Mouse (Mus musculus) frontal cortex, postnatal 25 days (tissue): ENCODE measurements around the gene Nme1.
"Not testable (repeated sequence)": the region's sequence is repeated elsewhere in the genome, so short reads cannot be mapped to it uniquely, and the experiment has no call there.

Source experiments
- DNase-seq, 2 experiments: peaks; one replicate each; pipeline ENCODE4 v3.0.0; 2022; ENCODE audit warnings: low spot score in 2 of 2

The Nme1 gene

DNA sequence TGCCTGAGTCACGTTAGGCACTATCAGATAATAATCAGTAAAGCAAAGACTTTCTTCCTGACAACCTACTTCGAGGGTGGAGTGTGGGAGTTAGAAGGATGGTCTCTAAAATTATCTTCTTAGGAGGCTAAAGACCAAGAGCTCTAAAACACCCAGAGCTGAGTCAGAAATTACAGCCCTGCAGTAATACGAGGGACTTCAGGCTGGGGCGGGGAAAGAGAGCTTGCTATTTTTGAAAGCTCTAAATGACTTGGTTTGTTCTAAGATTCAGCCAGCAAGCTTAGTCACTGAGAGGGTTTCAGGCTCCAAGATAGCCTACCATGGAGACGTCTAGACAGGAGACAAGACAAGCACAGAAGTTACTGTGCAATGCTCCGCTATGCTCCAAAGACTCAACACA lies 2.9 kb downstream of the Nme1 start:
- no peak for DNase-seq

DNA sequence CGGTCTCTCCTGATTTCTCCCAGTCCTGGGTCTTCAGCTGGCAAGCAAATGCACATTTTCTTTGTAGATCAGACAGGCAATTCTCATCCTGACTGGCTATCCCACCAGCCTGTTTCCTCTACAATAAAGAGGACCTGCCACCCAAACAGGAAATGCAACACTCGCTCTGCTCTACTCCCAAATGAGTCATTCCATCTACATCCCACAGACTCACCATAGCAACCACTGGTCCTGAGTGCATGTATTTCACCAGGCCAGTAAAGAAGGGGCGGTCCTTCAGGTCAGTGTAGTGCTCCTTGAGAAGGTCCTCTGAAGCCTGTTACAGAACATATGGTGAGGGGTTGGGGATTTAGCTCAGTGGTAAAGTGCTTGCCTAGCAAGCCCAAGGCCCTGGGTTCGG lies 5.3 kb downstream of the Nme1 start:
- DNase-seq = no peak

GRCm38 (mm10) chr11:93961482-93961881 lies 6.8 kb downstream of the Nme1 start:
- no peak for DNase-seq

DNA sequence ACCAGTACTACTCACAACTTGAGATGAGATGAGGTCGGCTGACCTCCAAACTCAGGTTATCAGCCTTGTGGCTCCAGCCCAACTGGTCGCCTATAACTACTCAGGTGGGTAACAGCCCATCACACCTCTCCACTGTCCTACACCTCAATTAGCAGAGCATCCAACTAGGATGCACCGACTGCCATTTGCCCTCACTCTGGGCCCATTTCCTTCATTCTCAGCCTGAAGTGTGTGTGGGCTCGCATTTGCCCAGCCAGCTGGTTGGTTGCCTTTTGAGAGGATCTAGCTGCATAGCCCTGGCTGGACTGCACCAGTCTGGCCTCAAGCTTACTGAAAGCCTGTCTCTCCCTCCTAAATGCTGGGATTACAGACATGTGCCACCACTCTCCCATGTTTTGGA lies 10.6 kb downstream of the Nme1 start:
- DNase-seq = no peak

GRCm38 (mm10) chr11:93957031-93957555 lies 11.2 kb downstream of the Nme1 start:
- no peak for DNase-seq

DNA sequence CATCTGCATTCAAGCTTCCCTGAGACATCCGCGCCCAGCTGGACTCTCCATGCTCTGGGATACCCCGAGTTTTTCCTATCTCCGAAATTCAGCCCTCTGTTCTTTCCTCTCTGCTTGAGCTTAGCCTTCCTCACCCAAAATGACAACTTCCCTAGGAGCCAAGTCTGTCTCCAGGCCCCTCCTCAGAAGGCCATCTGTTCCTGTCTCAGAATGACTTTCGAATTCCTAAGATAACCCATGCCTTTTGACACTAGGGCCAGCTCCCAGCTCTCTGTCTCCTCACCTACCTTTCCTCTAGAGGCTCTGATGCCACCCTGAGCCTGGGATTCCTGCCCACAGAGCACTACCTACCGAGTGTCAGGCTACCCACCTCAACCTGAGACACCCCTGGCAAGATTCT lies 12.2 kb downstream of the Nme1 start, which contains the start of gene Nme2:
Nme2 (minus strand) TSS at position 101 of the 400 bp plus-strand sequence.
- DNase-seq = no peak

GRCm38 (mm10) chr11:93955256-93956150 lies 12.8 kb downstream of the Nme1 start:
- DNase-seq = peak; percentile 71

DNA sequence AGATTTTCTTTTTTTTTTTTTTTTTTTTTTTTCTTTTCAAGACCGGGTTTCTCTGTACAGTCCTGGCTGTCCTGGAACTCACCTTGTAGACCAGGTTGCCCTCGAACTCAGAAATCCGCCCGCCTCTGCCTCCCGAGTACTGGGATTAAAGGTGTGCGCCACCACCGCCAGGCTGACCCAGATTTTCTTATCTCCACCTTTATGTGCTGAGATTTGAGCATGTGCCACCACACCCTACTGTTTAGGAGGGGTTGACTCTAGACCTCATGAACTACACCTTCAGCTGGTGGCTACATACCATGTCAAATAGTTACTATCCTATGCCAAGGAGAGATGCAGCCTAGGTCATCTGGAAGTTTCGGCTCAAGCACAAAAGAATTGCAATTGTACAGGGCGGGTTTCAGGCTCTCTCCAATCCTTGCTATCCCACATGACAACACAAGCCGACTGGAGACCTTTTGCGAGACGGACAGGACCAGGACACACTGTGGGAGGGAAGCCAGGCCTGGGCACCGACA lies 13.5 kb downstream of the Nme1 start:
- DNase-seq = no peak

DNA sequence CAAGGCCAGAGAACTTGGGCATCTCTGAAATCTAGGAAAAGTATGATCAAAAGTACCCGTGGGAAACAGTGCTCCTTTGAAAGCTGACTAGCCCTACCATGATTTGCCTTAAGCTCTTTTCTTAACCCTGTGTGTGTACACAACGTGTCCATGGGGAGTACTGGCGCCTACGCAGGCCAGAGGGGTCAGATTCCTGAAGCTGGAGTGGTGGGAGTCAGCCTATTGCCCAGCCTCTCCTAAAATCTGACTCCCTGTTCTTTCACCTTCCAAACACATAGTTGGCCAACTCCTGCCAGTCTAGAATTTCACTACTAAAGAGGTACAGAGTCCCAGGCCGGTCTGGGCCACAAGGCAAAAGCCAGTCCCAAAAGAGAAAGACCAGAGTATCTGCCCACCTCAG lies 15.9 kb downstream of the Nme1 start:
- no peak for DNase-seq

DNA sequence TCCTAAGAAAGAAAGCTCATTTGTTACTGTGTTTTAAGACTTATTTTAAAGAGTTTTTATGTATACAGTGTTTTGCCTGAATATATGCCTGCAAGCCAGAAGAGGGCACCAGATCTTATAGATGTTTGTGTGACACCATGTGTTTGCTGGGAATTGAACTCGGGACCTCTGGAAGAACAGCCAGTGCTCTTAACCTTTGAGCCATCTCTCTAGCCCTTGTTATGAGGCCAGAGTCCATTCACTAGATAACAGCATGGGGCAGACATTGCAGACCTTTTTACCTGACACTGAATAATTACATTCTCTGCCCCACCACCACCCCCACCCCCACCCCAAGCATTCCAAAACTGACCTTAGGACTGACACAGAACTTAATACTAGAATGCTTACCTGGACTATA lies 18.3 kb downstream of the Nme1 start:
- DNase-seq = no peak

DNA sequence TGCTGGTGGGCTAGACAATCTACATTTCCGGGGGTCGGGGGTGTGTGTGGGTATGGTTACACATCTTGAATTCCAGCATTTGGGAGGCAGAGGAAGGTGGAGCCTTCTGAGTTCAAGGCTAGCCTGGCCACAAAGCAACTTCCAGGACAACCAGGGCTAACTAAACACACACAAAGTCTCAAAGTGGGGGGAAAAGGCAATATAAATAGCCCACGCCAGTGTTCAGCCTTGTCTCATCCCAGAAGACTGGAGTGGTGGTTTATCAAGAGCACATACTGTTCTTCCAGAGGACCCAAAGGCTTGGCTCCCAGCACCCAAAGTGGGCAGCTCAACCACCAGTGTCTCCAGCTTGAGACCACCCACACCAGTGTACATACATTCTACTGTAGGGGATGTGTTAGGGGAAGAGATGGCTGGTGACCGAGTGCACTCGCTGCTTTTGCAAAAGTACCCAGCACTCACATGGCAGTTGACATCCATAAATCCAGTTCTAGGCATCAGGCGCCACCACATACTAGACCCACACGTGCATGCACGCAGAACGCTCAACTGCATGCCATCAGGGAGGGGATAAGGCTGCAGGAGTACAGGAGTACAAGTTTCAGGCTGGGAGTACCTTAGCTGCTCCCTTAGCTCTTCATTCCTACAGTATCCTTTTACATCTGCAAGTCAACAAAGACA lies 19.3 kb downstream of the Nme1 start:
- DNase-seq = no peak

DNA sequence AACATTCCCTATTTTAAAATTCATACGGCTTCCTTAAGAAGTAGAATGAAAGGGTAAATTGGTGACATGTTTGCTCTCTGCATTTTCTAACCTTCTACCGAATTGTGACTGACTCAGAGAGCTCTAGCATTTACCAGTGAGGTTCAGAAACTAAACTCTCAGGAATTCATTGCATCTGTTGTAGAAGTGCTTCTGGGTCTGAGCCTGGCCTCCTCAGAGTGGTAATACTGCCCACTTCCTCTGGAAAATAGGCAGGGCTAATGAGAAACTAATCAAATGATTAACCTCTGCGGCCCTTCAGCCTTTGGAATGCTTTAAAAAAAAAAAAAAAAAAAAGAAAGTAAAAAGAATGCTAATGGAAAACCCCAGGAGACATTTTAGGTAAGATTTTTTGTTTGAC lies 23.3 kb downstream of the Nme1 start:
- no peak for DNase-seq

GRCm38 (mm10) chr11:93940906-93941305 lies 27.4 kb downstream of the Nme1 start:
- no peak for DNase-seq

- no peak for DNase-seq
These were observed 39.2 kb downstream of the Nme1 start for GRCm38 (mm10) chr11:93929106-93929505.

DNA sequence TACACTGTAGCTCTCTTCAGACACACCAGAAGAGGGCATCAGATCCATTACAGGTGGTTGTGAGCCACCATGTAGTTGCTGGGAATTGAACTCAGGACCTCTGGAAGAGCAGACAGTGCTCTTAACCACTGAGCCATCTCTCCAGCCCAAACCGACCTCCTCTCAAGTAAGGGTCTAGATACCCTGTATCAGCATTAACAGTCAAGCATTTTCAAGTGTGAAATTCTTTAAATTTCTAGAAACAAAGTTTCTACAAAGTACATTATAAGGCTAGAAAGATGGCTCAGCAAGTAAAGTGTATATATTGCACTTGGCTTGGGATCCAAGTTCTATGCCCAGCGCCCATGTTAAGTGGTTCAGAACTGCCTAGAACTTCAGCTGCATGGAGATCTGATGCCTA lies 53.3 kb downstream of the Nme1 start:
- not testable (repeated sequence) for DNase-seq

- DNase-seq = no peak
These were observed 56.7 kb downstream of the Nme1 start for GRCm38 (mm10) chr11:93911603-93912002.

DNA sequence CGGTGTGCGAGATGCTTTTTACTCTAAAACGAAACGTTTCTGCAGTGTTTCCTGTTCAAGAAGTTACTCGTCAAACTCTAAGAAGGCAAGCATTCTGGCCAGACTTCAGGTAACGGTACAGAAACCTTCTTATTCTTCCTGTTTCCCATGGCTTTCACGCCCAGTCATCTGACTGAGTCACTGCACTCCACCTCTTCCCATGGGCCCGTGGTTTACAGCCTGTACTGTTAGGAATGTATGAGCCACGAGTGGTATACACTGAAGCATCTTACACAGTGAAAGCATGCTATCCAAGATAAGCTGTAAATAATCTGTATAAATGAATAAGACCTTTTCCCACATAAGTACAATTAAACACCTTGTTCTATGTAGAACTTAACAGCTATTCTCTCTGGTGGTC lies 59.5 kb downstream of the Nme1 start:
- no peak for DNase-seq

DNA sequence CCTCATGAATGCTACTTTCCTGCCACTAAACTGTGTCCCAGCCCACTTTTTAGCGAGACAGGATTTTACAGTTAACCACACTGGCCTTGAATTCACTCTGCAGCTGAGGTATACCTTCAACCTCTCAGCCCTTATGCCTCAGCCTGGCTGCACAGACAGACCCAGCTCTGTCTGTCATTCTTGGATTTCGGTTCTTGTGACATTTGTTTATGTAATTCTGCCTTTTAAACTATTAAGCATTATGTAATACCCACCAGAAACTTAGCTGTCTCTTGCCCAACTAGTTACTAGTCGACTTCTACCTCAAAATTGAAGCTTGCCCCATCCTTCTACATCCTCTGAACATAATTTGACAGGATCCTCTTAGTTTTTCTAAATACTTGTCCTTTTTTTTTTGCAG lies 60.5 kb downstream of the Nme1 start:
- no peak for DNase-seq
